Mouse (Mus musculus) left cerebral cortex, adult 11 months (tissue): ENCODE results near the gene Washc4.
A peak's percentile ranks its signal among the peaks of the same experiment; 100 is the strongest.
"Not testable (repeated sequence)": the region's sequence is repeated elsewhere in the genome, so short reads cannot be mapped to it uniquely, and the experiment has no call there.

Source experiments
- DNase-seq: peaks from one replicate; pipeline ENCODE4 v3.0.0; 2022; ENCODE audit warnings: low spot score

The Washc4 gene

DNA sequence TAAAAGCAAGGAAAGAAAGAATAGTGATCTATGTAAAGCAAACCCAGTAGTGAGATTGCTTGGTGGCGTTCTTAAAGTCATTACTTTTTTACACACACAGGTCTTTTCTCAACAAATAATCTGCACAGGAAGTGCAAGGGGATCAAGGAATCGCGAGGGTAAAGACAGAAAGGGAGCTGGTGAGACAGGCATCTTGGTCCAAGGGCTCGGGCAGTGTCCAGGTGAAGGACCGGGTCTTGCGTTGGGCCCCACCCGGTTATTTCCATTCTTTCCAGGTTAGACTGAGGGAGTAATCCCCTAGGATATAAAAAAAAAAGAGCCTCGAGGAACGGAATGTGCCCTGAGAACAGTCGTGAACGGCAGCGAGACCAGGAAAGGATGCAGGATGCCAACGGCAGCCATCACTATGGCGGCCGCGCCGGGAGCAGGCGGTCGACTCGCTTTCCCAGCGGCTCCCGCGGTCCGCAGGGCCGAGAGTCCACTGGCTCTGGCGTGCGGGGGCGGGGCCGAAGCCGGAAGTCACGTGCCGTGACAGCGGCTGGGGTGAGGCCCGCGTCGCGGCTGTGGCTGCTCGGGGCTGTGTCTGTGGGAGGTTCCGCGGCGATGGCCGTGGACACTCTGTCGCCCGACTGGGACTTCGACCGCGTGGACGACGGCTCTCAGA is at the start of gene Washc4:
TSS of gene Washc4 (plus strand) at position 314 of the 664 bp plus-strand sequence.
- peak; percentile 89 for DNase-seq

DNA sequence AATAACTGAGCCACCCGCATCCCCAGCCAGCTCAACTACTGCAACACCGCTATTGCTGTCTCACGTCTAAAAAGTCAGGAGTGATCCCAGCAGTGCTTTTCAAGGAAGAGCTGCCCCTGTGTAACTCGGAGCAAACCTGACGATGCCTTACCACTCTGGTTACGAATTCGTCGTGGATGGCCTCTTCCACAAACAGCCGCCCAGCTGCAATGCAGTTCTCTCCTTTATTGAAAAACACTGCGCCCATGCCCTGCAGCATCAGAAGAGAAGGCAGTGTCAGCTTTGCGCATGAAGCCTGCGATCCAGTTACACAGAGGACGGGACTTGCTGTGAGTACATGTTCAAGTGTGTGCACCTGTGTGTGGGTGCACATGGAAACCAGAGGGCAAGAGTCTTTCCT is 46.2 kb upstream of the Washc4 start:
- no peak for DNase-seq

DNA sequence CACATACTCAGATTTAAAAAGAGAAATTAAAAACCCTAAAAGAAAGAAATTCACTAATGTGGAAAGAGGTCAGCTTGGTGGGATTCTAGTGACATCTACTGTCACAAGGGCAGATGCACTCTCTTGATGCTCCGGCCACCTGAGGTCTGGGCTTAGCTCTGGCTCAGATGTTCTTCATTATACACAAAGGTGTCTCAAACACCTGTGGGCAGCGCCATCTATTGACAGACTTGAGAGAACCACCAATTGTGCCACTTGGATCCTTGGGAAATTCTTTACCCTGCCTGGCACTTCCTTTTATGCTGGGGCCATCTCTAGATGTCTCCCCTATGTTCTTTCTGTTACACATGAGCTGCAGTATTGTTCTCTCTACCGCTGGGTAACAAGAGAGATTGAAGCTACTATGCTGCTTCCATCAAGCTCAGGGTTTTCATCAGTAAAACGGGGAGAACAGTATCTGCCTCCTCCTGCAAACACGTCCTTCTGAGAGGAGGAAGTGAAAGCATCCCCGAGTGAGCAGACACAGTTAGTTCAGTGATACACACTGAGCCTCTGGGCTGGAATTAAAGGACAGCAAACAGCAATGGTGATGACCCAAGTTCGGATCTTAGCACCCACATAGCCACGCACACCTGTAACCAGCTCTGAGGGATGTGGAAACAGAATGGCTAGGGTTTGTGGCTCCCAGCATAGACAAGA is 34.4 kb upstream of the Washc4 start:
- no peak for DNase-seq

DNA sequence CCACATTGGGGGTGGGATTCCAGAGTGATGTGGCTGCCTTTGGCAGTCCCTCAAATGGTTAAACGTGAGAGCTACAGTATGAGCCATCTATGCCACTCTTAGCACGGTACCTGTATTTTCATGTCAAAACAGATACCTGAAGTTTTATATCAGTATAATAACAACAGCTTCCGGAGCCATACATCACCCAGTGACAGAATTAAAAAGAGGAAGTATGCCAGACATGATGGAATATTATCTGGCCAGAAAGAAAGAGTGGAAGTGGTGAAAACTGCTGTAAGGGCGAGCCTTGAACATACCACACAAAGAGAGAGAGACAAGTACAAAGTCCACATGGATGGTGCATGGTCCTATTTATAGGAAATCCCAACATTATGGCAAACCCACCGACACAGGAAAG is 32.2 kb upstream of the Washc4 start:
- DNase-seq = no peak

DNA sequence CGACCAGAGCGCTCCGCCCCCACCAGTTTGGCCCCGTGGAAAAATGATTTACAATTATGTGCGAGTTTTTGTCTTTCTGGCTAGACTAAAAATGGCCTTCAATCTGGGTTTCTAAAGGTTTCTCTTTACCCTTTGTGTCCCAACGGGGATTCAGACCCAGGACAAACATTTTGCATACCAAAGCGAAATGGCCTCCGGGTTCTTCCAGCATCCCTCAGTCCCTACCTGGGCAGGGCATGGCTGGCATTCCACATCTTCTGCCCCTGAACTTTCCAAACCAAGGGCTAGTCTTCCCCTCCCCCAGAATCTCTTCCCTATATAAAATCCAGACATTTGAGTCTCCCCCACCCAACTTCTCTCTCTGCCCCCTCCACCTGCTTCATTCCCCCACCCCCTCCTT is 29.8 kb upstream of the Washc4 start:
- DNase-seq = no peak

DNA sequence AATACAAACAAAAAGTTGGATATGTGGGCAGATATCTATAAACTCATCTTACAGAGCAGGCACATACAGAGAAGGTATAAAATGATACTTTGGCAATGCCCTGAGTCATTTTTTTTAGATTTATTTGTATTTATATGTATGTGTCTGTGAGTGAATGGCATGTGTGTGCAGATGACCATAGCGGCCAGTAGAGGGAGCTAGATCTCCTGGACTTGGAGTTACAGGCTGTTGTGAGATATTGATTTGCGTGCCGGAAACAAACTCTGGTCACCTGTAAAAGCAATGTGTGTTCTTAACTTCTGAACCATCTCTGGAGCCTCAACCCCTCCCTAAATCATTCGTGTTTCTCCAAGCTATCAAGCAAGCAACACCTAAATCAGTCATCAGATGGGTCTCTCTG is 22.6 kb upstream of the Washc4 start:
- no peak for DNase-seq

DNA sequence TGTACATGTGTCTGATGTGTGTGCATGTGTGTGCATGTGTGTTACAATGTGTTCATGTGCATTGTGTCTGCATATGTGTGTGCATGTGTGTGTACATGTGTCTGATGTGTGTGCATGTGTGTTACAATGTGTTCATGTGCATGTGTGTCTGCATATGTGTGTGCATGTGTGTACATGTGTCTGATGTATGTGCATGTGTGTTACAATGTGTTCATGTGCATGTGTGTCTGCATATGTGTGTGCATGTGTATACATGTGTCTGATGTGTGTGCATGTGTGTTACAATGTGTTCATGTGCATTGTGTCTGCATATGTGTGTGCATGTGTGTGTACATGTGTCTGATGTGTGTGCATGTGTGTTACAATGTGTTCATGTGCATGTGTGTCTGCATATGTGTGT is 19.3 kb upstream of the Washc4 start:
- DNase-seq = not testable (repeated sequence)

DNA sequence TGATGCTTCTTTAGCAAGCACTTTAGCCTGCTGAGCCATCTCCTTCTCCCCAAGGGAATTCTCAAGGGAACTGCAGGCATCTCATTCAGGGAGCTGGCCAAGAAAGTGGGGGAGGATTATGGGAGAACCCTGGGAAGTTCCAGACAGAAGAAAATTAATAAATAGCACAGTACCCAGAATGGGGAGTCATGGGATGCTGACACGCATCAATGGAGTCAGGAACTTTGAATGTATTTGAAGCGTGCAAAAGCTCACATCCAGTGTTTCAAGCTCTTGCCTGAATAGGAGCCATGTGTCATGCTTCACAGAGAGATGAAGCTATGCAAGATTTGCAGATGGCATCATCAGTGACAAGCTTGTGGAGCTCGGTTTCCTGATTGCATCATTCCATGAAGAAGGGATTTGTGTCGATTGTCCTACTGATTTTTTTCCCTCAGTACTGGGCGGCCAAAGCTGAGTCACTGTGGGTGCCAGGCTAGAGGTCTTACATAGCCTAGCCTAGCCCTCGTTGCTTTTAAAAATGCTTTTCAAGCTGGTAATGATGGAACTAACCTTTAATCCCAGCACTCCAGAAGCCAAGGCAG is 13.1 kb upstream of the Washc4 start:
- no peak for DNase-seq

DNA sequence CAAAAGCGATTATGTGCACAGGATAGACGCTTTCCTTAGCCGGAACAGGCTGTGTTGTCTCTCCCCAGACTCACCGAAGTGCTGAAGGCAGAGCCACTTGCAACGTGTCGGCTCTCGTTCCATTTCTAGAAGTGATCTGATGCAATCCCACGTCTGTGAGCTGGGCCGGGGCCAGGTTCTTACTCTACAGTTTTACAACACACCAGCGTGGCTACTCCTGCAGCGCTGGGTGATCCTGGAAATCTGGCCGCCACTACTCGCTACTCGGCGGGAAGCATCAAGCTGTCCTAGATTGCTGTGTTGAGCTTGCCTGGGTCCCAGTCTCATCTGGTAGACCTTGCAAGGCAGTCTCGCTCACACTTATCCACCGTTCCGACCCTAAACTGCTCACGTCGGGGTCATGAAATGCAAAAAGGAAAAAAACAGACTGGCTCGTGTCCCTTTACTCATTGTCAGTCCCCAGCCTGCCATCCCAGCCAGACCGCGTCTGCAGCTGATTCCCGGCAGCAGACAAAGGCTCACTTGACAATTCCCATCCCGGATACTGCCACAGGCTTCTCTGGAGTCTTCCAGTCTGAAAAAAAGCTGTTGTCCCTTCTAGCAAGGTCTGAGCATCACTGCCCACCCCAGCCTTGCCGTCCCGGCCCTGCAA is 10.2 kb upstream of the Washc4 start:
- DNase-seq = peak; percentile 34

DNA sequence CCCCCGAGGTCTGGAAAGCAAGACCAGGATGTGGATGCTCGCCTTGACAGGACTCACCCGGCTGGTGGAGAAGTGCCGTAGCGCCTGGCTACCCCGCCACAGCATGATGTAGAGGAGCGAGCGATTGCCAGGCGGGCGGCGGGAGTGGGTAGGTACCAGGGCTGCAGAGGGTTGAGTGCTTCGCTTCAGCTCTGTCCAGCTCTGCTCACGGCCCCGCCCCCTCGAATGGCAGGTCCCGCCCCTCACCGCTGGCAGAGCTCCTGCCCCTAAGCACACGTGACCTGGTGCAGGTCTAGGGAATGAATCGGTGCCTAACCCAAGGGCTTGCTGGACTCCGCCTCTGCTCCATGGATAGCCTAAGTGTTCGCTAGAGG is 9.7 kb upstream of the Washc4 start, which contains the start of gene Aldh1l2:
TSS of gene Aldh1l2 (minus strand) at position 231 of the 374 bp plus-strand sequence.
- DNase-seq = no peak

DNA sequence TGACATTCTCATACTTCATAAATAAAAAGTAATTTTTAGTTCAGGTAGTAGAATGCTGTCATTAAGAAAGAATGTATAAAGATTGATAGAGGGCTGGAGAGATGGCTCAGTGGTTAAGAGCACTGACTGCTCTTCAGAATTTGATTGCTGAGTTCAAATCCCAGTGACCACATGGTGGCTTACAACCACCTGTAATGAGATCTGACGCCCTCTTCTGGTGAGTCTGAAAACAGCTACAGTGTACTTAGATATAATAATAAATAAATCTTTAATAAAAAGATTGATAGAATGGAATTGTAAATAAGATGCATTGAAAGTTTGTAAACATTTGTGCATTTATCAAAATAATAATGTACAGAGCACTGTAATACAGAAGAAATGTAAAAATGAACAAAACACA is 7.1 kb upstream of the Washc4 start:
- no peak for DNase-seq

DNA sequence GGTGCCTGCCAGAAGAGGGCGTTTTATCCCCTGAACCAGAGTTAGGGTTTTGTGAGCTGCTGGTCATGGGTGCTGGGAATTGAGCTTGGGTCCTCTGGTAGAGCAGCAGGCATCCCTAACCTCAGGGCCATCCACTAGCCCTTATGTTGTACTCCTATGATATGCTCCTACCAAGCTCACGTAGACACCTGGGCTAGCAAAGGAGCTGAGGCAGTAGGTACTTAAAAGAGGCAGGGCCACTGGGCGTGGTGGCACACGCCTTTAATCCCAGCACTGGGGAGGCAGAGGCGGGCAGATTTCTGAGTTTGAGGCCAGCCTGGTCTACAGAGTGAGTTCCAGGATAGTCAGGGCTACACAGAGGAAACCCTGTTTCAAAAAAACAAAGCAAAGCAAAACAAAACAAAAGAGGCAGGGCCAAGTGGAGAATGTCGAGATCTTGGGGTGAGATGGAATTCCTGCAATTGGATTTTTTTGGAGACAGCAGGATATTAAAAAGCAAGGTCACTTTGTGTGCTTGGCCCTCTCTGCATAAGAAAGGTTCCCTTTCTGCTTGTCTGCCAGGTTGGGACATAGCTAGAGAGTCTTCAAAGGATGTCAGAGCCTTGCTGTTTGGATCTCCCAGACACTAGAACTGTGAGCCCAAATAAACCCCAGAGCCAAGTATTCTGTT is 4.1 kb upstream of the Washc4 start:
- no peak for DNase-seq

DNA sequence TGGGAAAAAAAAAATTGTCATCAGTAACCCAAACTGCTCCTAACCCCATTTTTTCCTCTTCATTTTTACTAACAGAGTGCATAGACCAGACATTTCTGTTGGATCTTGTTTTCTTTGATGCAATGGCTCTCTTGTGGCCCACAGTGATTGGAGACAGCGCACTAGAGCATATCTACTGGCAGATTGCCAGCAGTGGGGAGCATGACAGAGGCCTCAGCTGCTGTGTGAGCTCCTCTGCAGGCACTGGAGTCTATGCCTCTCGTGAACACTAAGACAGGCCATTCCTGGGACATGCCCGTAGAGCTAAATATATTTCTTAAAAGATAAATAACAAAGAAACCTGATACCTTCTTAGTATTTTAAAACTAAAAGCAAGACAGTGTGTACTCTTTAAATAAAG is 3.5 kb upstream of the Washc4 start:
- no peak for DNase-seq

DNA sequence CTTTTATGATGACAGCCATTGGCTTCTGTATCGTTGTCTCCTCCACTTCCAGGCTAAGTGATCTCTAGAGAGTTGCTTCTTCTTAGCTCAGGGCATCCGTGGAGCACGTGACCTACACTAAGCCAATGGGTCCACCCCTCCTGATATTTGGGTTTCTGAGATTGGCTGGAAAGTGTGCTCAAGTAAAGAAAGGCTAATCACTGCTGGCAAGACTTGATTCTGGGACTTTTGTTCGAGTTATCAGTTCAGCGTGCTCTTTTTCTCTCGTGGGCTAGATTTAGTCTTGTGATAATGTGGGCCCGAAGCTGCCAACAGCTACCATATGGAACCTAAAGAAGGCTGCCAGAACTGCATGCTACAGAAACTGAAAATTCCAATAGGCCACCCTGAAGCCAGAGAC is 1.3 kb upstream of the Washc4 start:
- no peak for DNase-seq

DNA sequence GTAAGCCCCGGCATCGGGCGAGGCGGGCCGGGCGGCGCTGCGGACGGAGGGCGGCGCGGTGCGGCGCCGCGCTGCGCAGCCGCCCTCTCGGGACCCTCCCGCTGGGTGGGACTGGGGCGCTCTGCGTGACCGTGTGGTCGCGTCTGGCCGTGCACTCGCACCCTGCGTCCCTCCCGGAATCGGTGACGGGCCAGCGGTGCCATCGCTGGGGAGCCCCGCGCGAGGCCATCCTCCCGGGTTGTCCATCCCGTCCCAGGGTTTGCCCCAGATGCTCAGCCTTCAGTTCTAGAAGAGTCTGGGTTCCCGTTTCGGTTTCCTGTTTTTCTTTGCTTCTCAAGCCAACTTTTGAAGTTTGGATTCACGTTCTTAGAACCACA is 539 bp downstream of the Washc4 start:
- no peak for DNase-seq

DNA sequence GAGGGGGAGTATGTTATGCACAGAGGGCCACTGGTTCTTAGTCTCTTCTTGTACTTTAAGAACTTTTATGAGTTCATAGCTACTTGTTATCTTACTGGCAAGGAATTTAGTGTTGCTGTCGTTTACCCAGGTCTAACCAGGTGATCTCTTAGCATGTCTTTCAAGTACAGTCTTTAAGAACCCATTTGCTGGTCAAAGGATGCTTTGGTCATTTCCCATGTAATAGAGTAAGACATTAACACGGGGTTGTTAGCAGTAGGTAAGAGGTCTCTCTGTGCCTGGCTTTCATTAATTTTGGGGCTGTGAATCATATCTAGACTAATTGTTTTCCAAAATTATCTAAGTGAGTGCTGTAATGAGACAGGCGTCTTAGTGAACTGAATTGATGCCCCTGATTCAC is 1.8 kb downstream of the Washc4 start:
- DNase-seq = no peak

DNA sequence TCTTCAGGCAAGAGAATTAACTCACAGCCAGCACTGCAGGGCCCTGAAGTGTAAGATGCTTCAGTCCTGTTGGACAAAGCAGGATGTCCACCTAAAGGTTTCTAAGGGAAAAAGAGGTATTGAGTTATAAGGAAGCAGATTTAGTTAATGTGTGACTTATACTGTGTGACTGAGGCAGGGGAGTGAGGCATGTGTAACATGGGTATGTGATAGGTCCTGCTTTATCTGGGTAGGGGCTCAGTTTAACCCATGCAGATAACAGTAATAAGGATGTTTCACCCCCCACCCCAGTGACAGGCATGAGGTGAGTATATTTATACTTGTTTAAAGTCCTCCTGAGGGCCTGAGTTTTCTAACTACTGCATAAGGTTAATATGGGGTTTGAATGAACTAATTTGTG is 19.5 kb downstream of the Washc4 start:
- DNase-seq = no peak

DNA sequence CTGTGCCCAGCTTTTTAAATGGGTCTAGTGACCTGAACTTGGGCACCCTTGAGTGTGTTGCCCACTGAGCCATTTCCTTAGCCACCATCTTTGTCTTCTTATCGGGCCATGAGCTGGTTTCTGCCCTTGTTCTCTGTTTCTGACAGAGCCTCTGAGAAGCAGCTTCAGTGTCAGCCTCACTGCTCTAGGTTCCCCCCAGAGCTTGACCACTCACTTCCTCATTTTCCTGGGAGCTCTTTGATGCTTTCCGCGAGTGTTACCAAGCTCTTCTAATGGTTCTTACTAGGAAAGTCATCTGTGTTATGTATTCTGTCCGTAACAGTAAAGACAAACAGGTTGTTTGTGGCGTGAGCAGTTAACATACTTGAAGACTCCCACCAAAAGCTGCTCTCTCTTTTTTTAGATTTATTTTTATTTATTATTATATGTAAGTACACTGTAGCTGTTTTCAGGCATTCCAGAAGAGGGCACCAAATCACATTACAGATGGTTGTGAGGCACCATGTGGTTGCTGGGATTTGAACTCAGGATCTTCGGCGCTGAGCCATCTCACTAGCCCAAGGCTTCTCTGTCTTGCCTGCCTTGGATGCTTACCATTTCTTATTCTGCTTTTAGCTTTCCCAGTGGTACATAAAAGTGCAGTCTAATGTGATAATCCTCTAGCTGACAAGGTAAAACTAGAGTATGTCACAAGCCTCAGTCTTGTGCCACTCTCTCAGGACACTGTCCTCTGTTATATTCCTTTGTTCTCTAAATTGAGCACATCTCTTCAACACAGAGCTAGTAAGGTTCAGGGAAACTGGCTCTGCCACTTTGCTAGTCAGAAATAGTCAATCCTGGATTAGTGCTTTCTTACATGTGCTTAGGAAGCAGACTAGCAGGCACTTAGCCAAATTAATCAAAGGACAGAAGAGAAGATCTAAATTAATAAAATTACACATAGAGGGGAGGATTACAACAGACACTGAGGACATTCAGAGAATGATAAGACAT is 22.2 kb downstream of the Washc4 start:
- no peak for DNase-seq

DNA sequence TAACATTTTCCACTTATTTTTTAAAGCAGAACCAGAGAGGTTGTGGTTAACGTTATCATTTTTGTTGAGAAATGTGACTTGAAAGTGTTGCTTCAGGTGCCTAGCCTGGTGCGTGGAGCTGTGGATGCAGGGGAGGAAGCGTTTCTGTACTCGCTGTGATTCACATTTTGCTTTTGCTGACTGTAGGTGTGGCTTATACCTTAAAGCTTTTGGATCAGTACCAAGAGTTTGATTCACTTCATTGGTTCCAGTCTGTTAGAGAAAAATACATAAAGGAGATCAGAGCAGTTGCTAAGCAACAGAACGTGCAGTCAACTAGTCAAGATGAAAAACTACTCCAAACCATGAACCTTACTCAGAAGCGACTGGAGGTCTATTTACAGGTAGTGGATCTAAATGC is 47.2 kb downstream of the Washc4 start:
- no peak for DNase-seq

DNA sequence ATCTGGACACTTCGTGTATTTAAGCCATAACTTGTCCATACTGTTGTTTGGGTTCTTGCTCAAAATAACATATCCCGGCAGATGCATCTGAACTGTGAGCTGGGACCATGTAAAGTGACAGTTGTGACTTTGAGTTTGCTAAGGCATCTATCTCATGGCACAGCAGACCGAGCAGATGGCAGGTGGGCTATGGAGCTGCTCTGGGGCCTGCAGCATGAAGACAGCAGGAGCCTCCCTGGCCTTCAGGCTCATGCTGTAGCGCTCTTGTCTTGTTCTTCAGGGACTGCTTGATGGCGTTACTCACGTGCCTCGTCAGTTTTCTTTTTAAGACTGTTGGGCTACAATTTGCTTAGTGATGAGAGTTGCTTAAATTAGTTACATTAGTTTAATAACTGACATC is 49.1 kb downstream of the Washc4 start:
- DNase-seq = no peak

DNA sequence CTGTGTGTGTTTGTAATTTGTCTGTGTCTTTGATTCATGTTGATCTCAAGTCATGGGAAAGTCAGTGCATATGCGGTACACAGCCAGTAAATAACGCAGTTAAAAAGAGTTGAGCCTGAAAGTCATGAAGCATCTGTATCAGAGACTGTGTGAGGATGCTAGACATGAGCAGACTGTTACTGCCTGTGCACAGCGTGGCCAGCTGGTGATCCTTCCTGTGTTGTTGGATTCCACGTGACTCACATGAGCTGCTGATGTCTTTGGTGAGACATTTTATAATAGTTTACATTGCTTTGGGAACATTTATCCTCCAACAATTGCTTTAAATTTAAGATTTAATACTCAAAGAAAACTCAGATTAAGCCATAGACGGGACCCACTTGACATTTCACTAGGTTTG is 51.0 kb downstream of the Washc4 start:
- no peak for DNase-seq
